Mouse (Mus musculus): Measurements from ENCODE around the gene Vmn2r81.
"Not testable (repeated sequence)": the region's sequence is repeated elsewhere in the genome, so short reads cannot be mapped to it uniquely, and the experiment has no call there.

Gene Vmn2r81

DNA sequence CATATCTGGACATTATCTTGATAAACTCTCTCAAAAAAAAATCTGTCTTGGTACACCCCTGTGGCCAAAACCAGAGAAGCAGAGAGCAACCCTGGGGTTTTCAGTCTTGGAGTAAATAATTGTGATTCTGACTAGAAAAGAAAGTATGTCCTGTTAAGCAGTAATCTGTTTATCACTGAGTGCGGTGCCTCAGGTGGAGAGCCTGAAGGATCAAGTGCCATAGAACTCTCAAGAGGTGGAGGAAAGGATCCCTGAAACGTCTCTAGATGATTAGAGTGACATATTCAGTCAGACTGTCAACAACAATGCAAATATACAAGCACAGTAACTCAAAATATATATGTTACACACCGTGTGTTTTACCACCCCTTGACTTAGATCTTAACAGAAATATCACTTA is at the start of gene Vmn2r81:
TSS of gene Vmn2r81 (plus strand) at position 301 of the 400 bp plus-strand sequence.
- not testable (repeated sequence) for DNase-seq (ENCODE audit: low spot score in 2 of 2)

- DNase-seq (ENCODE audit: low spot score in 2 of 2): not testable (repeated sequence)
Measured at GRCm38 (mm10) chr10:79199973-79200372, 47.5 kb upstream of the Vmn2r81 start.

GRCm38 (mm10) chr10:79220432-79220831 is 27.1 kb upstream of the Vmn2r81 start:
- no peak for DNase-seq (ENCODE audit: low spot score in 2 of 2)

- DNase-seq (ENCODE audit: low spot score in 2 of 2): no peak
Measured at GRCm38 (mm10) chr10:79221606-79222005, 25.9 kb upstream of the Vmn2r81 start.

DNA sequence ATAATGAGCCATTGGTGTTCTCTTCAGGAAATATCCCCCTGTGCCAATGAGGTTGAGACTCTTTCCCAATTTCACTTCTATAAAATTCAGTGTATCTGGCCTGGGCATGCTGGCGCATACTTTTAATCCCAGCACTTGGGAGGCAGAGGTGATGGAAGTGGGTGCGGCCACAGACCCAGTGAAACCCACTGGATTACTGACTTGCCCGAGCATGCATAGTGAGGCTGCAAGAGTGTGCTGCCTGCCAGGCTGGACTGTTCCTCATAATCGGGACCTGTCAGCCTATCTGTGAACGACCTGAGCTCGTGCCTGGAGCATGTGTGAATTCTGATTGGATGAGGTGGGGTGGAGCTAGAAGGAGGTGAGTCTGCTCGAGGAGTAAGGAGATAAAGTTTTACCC is 25.3 kb upstream of the Vmn2r81 start:
- DNase-seq (ENCODE audit: low spot score in 2 of 2): no peak

- DNase-seq (ENCODE audit: low spot score in 2 of 2): not testable (repeated sequence)
Measured at GRCm38 (mm10) chr10:79322033-79322736, 74.7 kb downstream of the Vmn2r81 start.

DNA sequence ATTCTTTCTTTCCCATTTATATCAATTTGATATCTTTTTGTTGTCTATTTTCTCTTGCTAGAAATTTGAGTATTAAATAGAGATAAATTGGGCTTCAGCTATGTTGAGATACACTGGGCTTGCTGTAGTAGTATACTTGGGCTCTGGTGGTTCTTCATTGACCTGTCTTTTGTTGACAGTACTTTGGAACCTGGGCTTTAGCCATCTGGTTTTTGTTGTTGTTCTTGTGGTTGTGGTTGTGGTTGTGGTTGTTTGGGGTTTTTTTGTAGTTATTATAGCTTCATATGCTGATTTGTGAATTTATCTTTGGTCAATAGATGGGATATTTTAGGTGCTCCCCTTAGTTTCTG is 75.2 kb downstream of the Vmn2r81 start:
- DNase-seq (ENCODE audit: low spot score in 2 of 2): no peak

Measured in cerebellum, postnatal 4 days (tissue).